Mouse (Mus musculus): ENCODE measurements around the gene Reep1.

Gene Reep1

GRCm38 (mm10) chr6:71707511-71708501 is at the start of gene Reep1:
Reep1 (plus strand) TSS chr6:71707561.
- peak; percentile 67 for DNase-seq

GRCm38 (mm10) chr6:71658290-71658689 is 49.1 kb upstream of the Reep1 start:
- DNase-seq: no peak

- no peak for DNase-seq
Observed at GRCm38 (mm10) chr6:71664511-71664910, 42.9 kb upstream of the Reep1 start.

- peak; percentile 44 for DNase-seq
Observed at GRCm38 (mm10) chr6:71673166-71673565, 34.2 kb upstream of the Reep1 start.

GRCm38 (mm10) chr6:71678891-71679290 is 28.5 kb upstream of the Reep1 start:
- DNase-seq: peak; percentile 8

GRCm38 (mm10) chr6:71695150-71695549 is 12.2 kb upstream of the Reep1 start:
- no peak for DNase-seq

- no peak for DNase-seq
Observed at GRCm38 (mm10) chr6:71695599-71695998, 11.8 kb upstream of the Reep1 start.

GRCm38 (mm10) chr6:71706871-71707270 is 490 bp upstream of the Reep1 start:
- DNase-seq: no peak

- no peak for DNase-seq
Observed at GRCm38 (mm10) chr6:71708528-71708927, 1.2 kb downstream of the Reep1 start.

- no peak for DNase-seq
Observed at GRCm38 (mm10) chr6:71710323-71710722, 3.0 kb downstream of the Reep1 start.

GRCm38 (mm10) chr6:71711201-71711600 is 3.8 kb downstream of the Reep1 start:
- no peak for DNase-seq

- no peak for DNase-seq
Observed at GRCm38 (mm10) chr6:71713532-71713931, 6.2 kb downstream of the Reep1 start.

- DNase-seq: no peak
Observed at GRCm38 (mm10) chr6:71715006-71715405, 7.6 kb downstream of the Reep1 start.

- DNase-seq: no peak
Observed at GRCm38 (mm10) chr6:71716434-71716833, 9.1 kb downstream of the Reep1 start.

- DNase-seq: peak; percentile 22
Observed at GRCm38 (mm10) chr6:71718322-71718721, 11.0 kb downstream of the Reep1 start.

GRCm38 (mm10) chr6:71719302-71719701 is 11.9 kb downstream of the Reep1 start:
- DNase-seq: no peak

GRCm38 (mm10) chr6:71722988-71723387 is 15.6 kb downstream of the Reep1 start:
- no peak for DNase-seq

- no peak for DNase-seq
Observed at GRCm38 (mm10) chr6:71723555-71723954, 16.2 kb downstream of the Reep1 start.

GRCm38 (mm10) chr6:71726710-71727109 is 19.3 kb downstream of the Reep1 start:
- DNase-seq: no peak

- DNase-seq: no peak
Observed at GRCm38 (mm10) chr6:71728306-71728705, 20.9 kb downstream of the Reep1 start.

- DNase-seq: no peak
Observed at GRCm38 (mm10) chr6:71734910-71735599, 27.7 kb downstream of the Reep1 start.

GRCm38 (mm10) chr6:71735600-71736010 is 28.2 kb downstream of the Reep1 start:
- no peak for DNase-seq

- no peak for DNase-seq
Observed at GRCm38 (mm10) chr6:71736101-71736500, 28.7 kb downstream of the Reep1 start.

- no peak for DNase-seq
Observed at GRCm38 (mm10) chr6:71737202-71737601, 29.8 kb downstream of the Reep1 start.

All from thymus, postnatal 25 days (tissue).